Mouse (Mus musculus) frontal cortex, postnatal 10 days (tissue): ENCODE measurements around the gene Adad1.

Experiments
- DNase-seq, 2 experiments: peaks; one replicate each; pipeline ENCODE4 v3.0.0; 2022; ENCODE audit warnings: low spot score in 2 of 2, mixed read lengths in 1 of 2

The Adad1 gene

DNA sequence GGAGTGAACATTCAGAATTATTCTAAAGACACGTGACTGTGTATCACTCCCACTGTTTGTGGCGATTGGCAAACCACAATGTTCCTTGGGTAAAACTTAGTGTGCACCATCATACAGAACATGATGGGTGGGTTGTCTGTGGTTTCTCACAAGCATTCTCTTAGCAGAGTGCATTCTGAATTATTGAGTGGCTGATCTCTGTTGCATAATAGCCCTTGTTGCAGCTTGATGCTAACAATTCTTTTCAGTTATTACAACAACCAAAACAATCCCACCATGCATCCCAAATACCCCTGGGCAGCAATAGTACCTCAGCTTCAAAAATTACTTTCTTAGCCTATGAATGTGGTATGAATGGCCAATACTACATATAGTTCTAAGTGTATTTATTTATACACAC, 106.0 kb downstream of the Adad1 start:
- DNase-seq: no peak
